Mouse (Mus musculus): Measurements from ENCODE around the gene Serpina1e.

DNA sequence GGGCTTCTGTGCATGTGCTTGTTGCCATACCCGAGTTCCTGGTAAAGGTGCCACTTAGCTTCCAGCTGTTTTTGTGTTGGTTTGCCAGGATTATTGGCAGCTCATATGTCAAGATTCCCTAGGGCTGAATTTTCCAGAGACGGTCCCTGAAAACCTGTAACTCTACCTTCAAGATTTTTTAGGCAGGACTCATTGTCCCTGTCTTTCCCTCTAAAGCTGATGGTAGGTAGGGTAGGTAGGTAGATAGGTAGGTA lies 30.7 kb upstream of the Serpina1e start:
- TF ChIP-seq CTCF (conservative IDR thresholded peaks at IDR 0.05; ENCODE audit: low read length) (no peak), POU5F1 (IDR thresholded peaks at IDR 0.05; ENCODE audit: borderline replicate concordance, low read length) (no peak)
